Mouse (Mus musculus) adrenal gland, adult 8-10 months (tissue): ENCODE data around the gene Mbip. TPM values are rescaled to one million over a fixed set of nuclear protein-coding genes. Genes with fewer than 3 reads are reported as not detected.

Source experiments
- DNase-seq: peaks from one replicate; pipeline ENCODE4 v3.0.0; 2022
- total RNA-seq, 4 experiments: library from RNA; stranded (reverse); gene quantifications; 2 replicates each; pipeline ENCODE4 v1.2.4; 2022

The Mbip gene
- total RNA-seq: 10 to 100 TPM; 15.5 to 22.9 (median 18.3) TPM

- peak; percentile 93 for DNase-seq
Measured at GRCm38 (mm10) chr12:56345367-56346089, at the start of gene Mbip. Gene Mbip (minus strand): TSS chr12:56345894.

GRCm38 (mm10) chr12:56387647-56388205 lies 42.0 kb upstream of the Mbip start:
- DNase-seq: no peak

GRCm38 (mm10) chr12:56386955-56387646 lies 41.4 kb upstream of the Mbip start:
- DNase-seq: no peak

- no peak for DNase-seq
Measured at GRCm38 (mm10) chr12:56344771-56345314, 851 bp downstream of the Mbip start.

GRCm38 (mm10) chr12:56339295-56340056 lies 6.2 kb downstream of the Mbip start:
- DNase-seq: no peak

- no peak for DNase-seq
Measured at GRCm38 (mm10) chr12:56333461-56333860, 12.2 kb downstream of the Mbip start.

- DNase-seq: no peak
Measured at GRCm38 (mm10) chr12:56332475-56332874, 13.2 kb downstream of the Mbip start.

- no peak for DNase-seq
Measured at GRCm38 (mm10) chr12:56327448-56327998, 18.2 kb downstream of the Mbip start.

GRCm38 (mm10) chr12:56325851-56326250 lies 19.8 kb downstream of the Mbip start:
- no peak for DNase-seq

GRCm38 (mm10) chr12:56318941-56319340 lies 26.8 kb downstream of the Mbip start:
- peak; percentile 17 for DNase-seq

- DNase-seq: no peak
Measured at GRCm38 (mm10) chr12:56318059-56318458, 27.6 kb downstream of the Mbip start.

- DNase-seq: no peak
Measured at GRCm38 (mm10) chr12:56305758-56306157, 39.9 kb downstream of the Mbip start.

- no peak for DNase-seq
Measured at GRCm38 (mm10) chr12:56302321-56303017, 43.2 kb downstream of the Mbip start.

GRCm38 (mm10) chr12:56301487-56302293 lies 44.0 kb downstream of the Mbip start:
- DNase-seq: no peak

- DNase-seq: no peak
Measured at GRCm38 (mm10) chr12:56299610-56300009, 46.1 kb downstream of the Mbip start.

GRCm38 (mm10) chr12:56298919-56299318 lies 46.8 kb downstream of the Mbip start:
- DNase-seq: no peak

- DNase-seq: no peak
Measured at GRCm38 (mm10) chr12:56297921-56298830, 47.5 kb downstream of the Mbip start.

GRCm38 (mm10) chr12:56297099-56297498 lies 48.6 kb downstream of the Mbip start:
- DNase-seq: no peak

GRCm38 (mm10) chr12:56296524-56296923 lies 49.2 kb downstream of the Mbip start:
- no peak for DNase-seq

- no peak for DNase-seq
Measured at GRCm38 (mm10) chr12:56295160-56295559, 50.5 kb downstream of the Mbip start.
